Mouse (Mus musculus): Measurements from ENCODE around the gene Skp1a. TPM values are rescaled to one million over a fixed set of nuclear protein-coding genes. Genes with fewer than 3 reads are reported as not detected.
"Not testable (repeated sequence)": the region's sequence is repeated elsewhere in the genome, so short reads cannot be mapped to it uniquely, and the experiment has no call there.

Gene Skp1a
- polyA plus RNA-seq (2014; fragmentation: Nextera tagmentation; extraction: Ambion mirVana) = 843 and 964 TPM in 2 replicates

- H3K4me2 ChIP-seq (replicated peaks; ENCODE audit: low read depth, low read length) = peak within 1 kb of the TSS; percentile 71
- ATAC-seq (ENCODE audit: low FRiP score, low TSS enrichment) = peak; percentile 93
- peaks cover 7% of the 10 kb centered on the region; the same call in 1 of the 2 replicates for H3K36me3 ChIP-seq (ENCODE audit: control insufficient read depth, insufficient read depth, low read length)
- no peaks in the 10 kb centered on the region for H3K9me3 ChIP-seq (ENCODE audit: control insufficient read depth, low read length)
- peak within 1 kb of the TSS; percentile 99 for H3K27ac ChIP-seq (ENCODE audit: low read depth, low read length)
- peak within 1 kb of the TSS; percentile 91 for H3K4me3 ChIP-seq (ENCODE audit: low read length)
- peaks cover 23% of the 10 kb centered on the region for H3K4me1 ChIP-seq (ENCODE audit: control insufficient read depth, insufficient read depth, low read length)
- H3K9ac ChIP-seq (ENCODE audit: low read depth, low read length) = peak within 1 kb of the TSS; percentile 96
- WGBS = under 1% methylated on average over 86 of the region's 87 CpGs
- H3K27me3 ChIP-seq (ENCODE audit: control insufficient read depth, insufficient read depth, low read length) = no peaks in the 10 kb centered on the region
Measured at GRCm38 (mm10) chr11:52231606-52232541, at the start of gene Skp1a. Gene Skp1a (plus strand): TSS chr11:52231995.

GRCm38 (mm10) chr11:52196496-52197023 lies 35.2 kb upstream of the Skp1a start:
- not testable (repeated sequence) for H3K9ac ChIP-seq (ENCODE audit: low read depth, low read length); H3K4me1 ChIP-seq (ENCODE audit: control insufficient read depth, insufficient read depth, low read length); H3K9me3 ChIP-seq (ENCODE audit: control insufficient read depth, low read length); H3K36me3 ChIP-seq (ENCODE audit: control insufficient read depth, insufficient read depth, low read length); ATAC-seq (ENCODE audit: low FRiP score, low TSS enrichment); H3K4me2 ChIP-seq (replicated peaks; ENCODE audit: low read depth, low read length); H3K4me3 ChIP-seq (ENCODE audit: low read length); H3K27ac ChIP-seq (ENCODE audit: low read depth, low read length); H3K27me3 ChIP-seq (ENCODE audit: control insufficient read depth, insufficient read depth, low read length)
- WGBS = 85% methylated on average over 8 of the region's 8 CpGs

- no peak within 1 kb of the TSS for H3K9ac ChIP-seq (ENCODE audit: low read depth, low read length)
- ATAC-seq (ENCODE audit: low FRiP score, low TSS enrichment) = no peak
- no peaks in the 10 kb centered on the region for H3K27me3 ChIP-seq (ENCODE audit: control insufficient read depth, insufficient read depth, low read length)
- H3K4me3 ChIP-seq (ENCODE audit: low read length) = no peak within 1 kb of the TSS
- no peaks in the 10 kb centered on the region for H3K36me3 ChIP-seq (ENCODE audit: control insufficient read depth, insufficient read depth, low read length)
- no peaks in the 10 kb centered on the region for H3K4me1 ChIP-seq (ENCODE audit: control insufficient read depth, insufficient read depth, low read length)
- H3K4me2 ChIP-seq (replicated peaks; ENCODE audit: low read depth, low read length) = no peak within 1 kb of the TSS
- H3K9me3 ChIP-seq (ENCODE audit: control insufficient read depth, low read length) = no peaks in the 10 kb centered on the region
- H3K27ac ChIP-seq (ENCODE audit: low read depth, low read length) = no peak within 1 kb of the TSS
Measured at GRCm38 (mm10) chr11:52213887-52214286, 17.9 kb upstream of the Skp1a start, which contains the start of gene Olfr1371. Gene Olfr1371 (minus strand): TSS chr11:52213987.

- no peak overlapping the region for H3K4me2 ChIP-seq (replicated peaks; ENCODE audit: low read depth, low read length)
- H3K27ac ChIP-seq (ENCODE audit: low read depth, low read length) = no peak overlapping the region
- H3K4me1 ChIP-seq (ENCODE audit: control insufficient read depth, insufficient read depth, low read length) = no peaks in the 10 kb centered on the region
- H3K27me3 ChIP-seq (ENCODE audit: control insufficient read depth, insufficient read depth, low read length) = no peaks in the 10 kb centered on the region
- no peaks in the 10 kb centered on the region for H3K36me3 ChIP-seq (ENCODE audit: control insufficient read depth, insufficient read depth, low read length)
- 12% methylated on average over 4 of the region's 4 CpGs for WGBS
- no peak overlapping the region for H3K4me3 ChIP-seq (ENCODE audit: low read length)
- no peak overlapping the region for H3K9ac ChIP-seq (ENCODE audit: low read depth, low read length)
- no peaks in the 10 kb centered on the region for H3K9me3 ChIP-seq (ENCODE audit: control insufficient read depth, low read length)
- ATAC-seq (ENCODE audit: low FRiP score, low TSS enrichment) = peak; percentile 62; the same call in 1 of the 2 replicates
Measured at GRCm38 (mm10) chr11:52220282-52220681, 11.5 kb upstream of the Skp1a start.

- WGBS = 89% methylated on average over 6 of the region's 6 CpGs
- H3K9ac ChIP-seq (ENCODE audit: low read depth, low read length); H3K27me3 ChIP-seq (ENCODE audit: control insufficient read depth, insufficient read depth, low read length); H3K4me2 ChIP-seq (replicated peaks; ENCODE audit: low read depth, low read length); H3K4me3 ChIP-seq (ENCODE audit: low read length); H3K36me3 ChIP-seq (ENCODE audit: control insufficient read depth, insufficient read depth, low read length); H3K9me3 ChIP-seq (ENCODE audit: control insufficient read depth, low read length); ATAC-seq (ENCODE audit: low FRiP score, low TSS enrichment); H3K27ac ChIP-seq (ENCODE audit: low read depth, low read length); H3K4me1 ChIP-seq (ENCODE audit: control insufficient read depth, insufficient read depth, low read length): not testable (repeated sequence)
Measured at GRCm38 (mm10) chr11:52221921-52222320, 9.9 kb upstream of the Skp1a start.

- H3K36me3 ChIP-seq (ENCODE audit: control insufficient read depth, insufficient read depth, low read length) = no peaks in the 10 kb centered on the region
- 75% methylated on average over 6 of the region's 6 CpGs for WGBS
Measured at GRCm38 (mm10) chr11:52222891-52223290, 8.9 kb upstream of the Skp1a start.

GRCm38 (mm10) chr11:52223968-52224682 lies 7.7 kb upstream of the Skp1a start:
- ATAC-seq (ENCODE audit: low FRiP score, low TSS enrichment) = peak; percentile 60; the same call in 1 of the 2 replicates

More at GRCm38 (mm10) chr11:52222891-52223290, 8.9 kb upstream of the Skp1a start:
- Histone ChIP-seq H3K4me3 (ENCODE audit: low read length) (no peak overlapping the region), H3K9me3 (ENCODE audit: control insufficient read depth, low read length) (no peaks in the 10 kb centered on the region), H3K27ac (ENCODE audit: low read depth, low read length) (no peak overlapping the region), H3K4me1 (ENCODE audit: control insufficient read depth, insufficient read depth, low read length) (no peaks in the 10 kb centered on the region), H3K4me2 (replicated peaks; ENCODE audit: low read depth, low read length) (no peak overlapping the region), H3K27me3 (ENCODE audit: control insufficient read depth, insufficient read depth, low read length) (no peaks in the 10 kb centered on the region), H3K9ac (ENCODE audit: low read depth, low read length) (no peak overlapping the region)
- ATAC-seq (ENCODE audit: low FRiP score, low TSS enrichment) = no peak

GRCm38 (mm10) chr11:52225986-52226599 lies 5.7 kb upstream of the Skp1a start:
- 67% methylated on average over 3 of the region's 3 CpGs for WGBS
- no peak for ATAC-seq (ENCODE audit: low FRiP score, low TSS enrichment)
- H3K27ac ChIP-seq (ENCODE audit: low read depth, low read length) = no peak overlapping the region
- H3K36me3 ChIP-seq (ENCODE audit: control insufficient read depth, insufficient read depth, low read length) = no peaks in the 10 kb centered on the region
- peaks cover 7% of the 10 kb centered on the region; the same call in 1 of the 2 replicates for H3K4me1 ChIP-seq (ENCODE audit: control insufficient read depth, insufficient read depth, low read length)
- H3K4me3 ChIP-seq (ENCODE audit: low read length) = no peak overlapping the region
- no peak overlapping the region for H3K9ac ChIP-seq (ENCODE audit: low read depth, low read length)
- H3K9me3 ChIP-seq (ENCODE audit: control insufficient read depth, low read length) = no peaks in the 10 kb centered on the region
- no peak overlapping the region for H3K4me2 ChIP-seq (replicated peaks; ENCODE audit: low read depth, low read length)
- no peaks in the 10 kb centered on the region for H3K27me3 ChIP-seq (ENCODE audit: control insufficient read depth, insufficient read depth, low read length)

More at GRCm38 (mm10) chr11:52223968-52224682, 7.7 kb upstream of the Skp1a start:
- H3K36me3 ChIP-seq (ENCODE audit: control insufficient read depth, insufficient read depth, low read length) = no peaks in the 10 kb centered on the region
- peak overlapping the region; percentile 55; the same call in 1 of the 2 replicates for H3K27ac ChIP-seq (ENCODE audit: low read depth, low read length)
- 9% methylated on average over 19 of the region's 19 CpGs for WGBS
- peak overlapping the region; percentile 21 for H3K4me3 ChIP-seq (ENCODE audit: low read length)
- H3K4me2 ChIP-seq (replicated peaks; ENCODE audit: low read depth, low read length) = peak overlapping the region; percentile 32
- H3K9me3 ChIP-seq (ENCODE audit: control insufficient read depth, low read length) = no peaks in the 10 kb centered on the region
- no peaks in the 10 kb centered on the region for H3K4me1 ChIP-seq (ENCODE audit: control insufficient read depth, insufficient read depth, low read length)
- H3K27me3 ChIP-seq (ENCODE audit: control insufficient read depth, insufficient read depth, low read length) = no peaks in the 10 kb centered on the region
- H3K9ac ChIP-seq (ENCODE audit: low read depth, low read length) = no peak overlapping the region
